Mouse (Mus musculus): ENCODE results near the gene Bcr. TPM values are rescaled to one million over a fixed set of nuclear protein-coding genes. Genes with fewer than 3 reads are reported as not detected.

Gene Bcr
- polyA plus RNA-seq, 1 experiment from 2014 or later: 10.8 TPM

Other genes with a start within 250 kb of the Bcr start
- 22.2 and 23.8 TPM in 2 replicates for gene Gnaz, start 93.4 kb upstream of the Bcr start, polyA plus RNA-seq (2016; fragmentation: Nextera tagmentation; extraction: Ambion mirVana)
- gene Rsph14, start 28.0 kb upstream of the Bcr start, polyA plus RNA-seq (2016; fragmentation: Nextera tagmentation; extraction: Ambion mirVana): 0.35 TPM in 1 of 2 replicates, not detected in the other
- gene Rab36, start 23.5 kb upstream of the Bcr start, polyA plus RNA-seq (2016; fragmentation: Nextera tagmentation; extraction: Ambion mirVana): 11.1 and 12.2 TPM in 2 replicates
- 52.0 and 52.1 TPM in 2 replicates for gene Specc1l, start 151.5 kb downstream of the Bcr start, polyA plus RNA-seq (2016; fragmentation: Nextera tagmentation; extraction: Ambion mirVana)

All from midbrain, embryonic 12.5 days (tissue).